9 mouse cellular contexts compared by ENCODE assay signal in genomic region chr10:62300006-62300827, GRCm38 (mm10). TPM values are rescaled to one million over a fixed set of nuclear protein-coding genes. Genes with fewer than 3 reads are reported as not detected.
DNase-seq lines count a peak whose midpoint lies in the region; ATAC-seq and TF ChIP-seq lines count a peak whose summit lies in the region.
"Had no signal": no experiment of that assay in that cellular context is flagged by ENCODE, and none has a peak within 500 bp of the region (broad histone marks: within the 10 kb centered on the region; RNA-seq: fewer than 3 reads in every experiment).

No protein-coding gene starts in this region.

- H3K4me3 ChIP-seq in stomach, embryonic 15.5 days (replicated peaks) = no peak overlapping the region

- ATAC-seq in stomach, embryonic 15.5 days (ENCODE audit: insufficient read depth, low FRiP score, low read depth) = 0 out of 2 replicates have a peak, but pooled peaks have one; percentile 24
- ATAC-seq in CD4-positive, CD25-positive, alpha-beta regulatory T cell, adult 4 months = no peak

- 73% methylated on average over 23 of the region's 23 CpGs for WGBS in stomach, embryonic 15.5 days

- no peak overlapping the region for H3K4me2 ChIP-seq in stomach, embryonic 15.5 days

- H3K27me3 ChIP-seq in stomach, embryonic 15.5 days (replicated peaks) = no peaks in the 10 kb centered on the region

- H3K9ac ChIP-seq in stomach, embryonic 15.5 days = no peak overlapping the region

- H3K4me1 ChIP-seq in stomach, embryonic 15.5 days = 0 out of 2 replicates have a peak, but pooled peaks cover 3% of the 10 kb centered on the region

- peak; percentile 66 to 70 for DNase-seq in right cerebral cortex, adult 2 months (ENCODE audit: low spot score in 2 of 2)
- DNase-seq in right cerebral cortex, postnatal 14 days = no peak
- DNase-seq in brain, embryonic 14.5 days (ENCODE audit: low read depth) = peak; percentile 15
- DNase-seq in gastrocnemius, postnatal 10 days = peak; percentile 24
- peak; percentile 46 to 55 for DNase-seq in left cerebral cortex, postnatal 36 days (ENCODE audit: low spot score in 2 of 2)
- no peak for DNase-seq in layer of hippocampus, postnatal 14 days (ENCODE audit: low spot score in 2 of 2)

- no peak for TF ChIP-seq POLR2A in brain, embryonic 14.5 days (IDR thresholded peaks at IDR 0.05; ENCODE audit: borderline replicate concordance, extremely low read depth, insufficient read depth, insufficient read length, poor library complexity, severe bottlenecking)

- H3K36me3 ChIP-seq in stomach, embryonic 15.5 days = peaks cover 6% of the 10 kb centered on the region; the same call in 1 of the 2 replicates

- intact Hi-C loops in left cerebral cortex, postnatal 36 days (cut with DNase I) = no loop called here

- H3K27ac ChIP-seq in stomach, embryonic 15.5 days = no peak overlapping the region

- no peaks in the 10 kb centered on the region for H3K9me3 ChIP-seq in stomach, embryonic 15.5 days

- TF ChIP-seq CTCF in brain, embryonic 14.5 days (IDR thresholded peaks at IDR 0.05; ENCODE audit: borderline replicate concordance, extremely low read depth, insufficient read depth, insufficient read length) = no peak

RNA-seq across cellular contexts. Expression of gene Tacr2, which starts 48.0 kb away (rescaled TPM):
- polyA plus RNA-seq in brain, embryonic 14.5 days (2012; rRNA removed) = not detected in 2 replicates
- not detected for total RNA-seq in gastrocnemius, postnatal 10 days (2021)
- total RNA-seq in left cerebral cortex, postnatal 36 days (2021) = under 1 TPM; 0.32 to 0.34 TPM
- 0.62 and 0.64 TPM in 2 replicates for polyA plus RNA-seq in stomach, embryonic 15.5 days (2015; fragmentation: Nextera tagmentation; extraction: Ambion mirVana)
- not detected for polyA plus RNA-seq in CD4-positive, CD25-positive, alpha-beta regulatory T cell, adult 4 months (2017; shearing (Covaris generic))
- total RNA-seq in layer of hippocampus, postnatal 14 days (2021) = under 1 TPM; 0.18 to 0.33 TPM
- polyA plus RNA-seq: limb, embryonic 11.5 days had no signal

Comparison
In these comparisons a context has a peak if more than half of its experiments do, and no peak if none do; other contexts are left out.
1. DNase-seq: peak in right cerebral cortex, adult 2 months (2 of 2), brain, embryonic 14.5 days (single experiment), gastrocnemius, postnatal 10 days (single experiment) and left cerebral cortex, postnatal 36 days (2 of 2); none in right cerebral cortex, postnatal 14 days (single experiment) and layer of hippocampus, postnatal 14 days (0 of 2).